Mouse (Mus musculus) CH12.LX (cell line): Measurements from ENCODE around the gene Lhfp.

Source experiments
- CHD2 ChIP-seq: IDR thresholded peaks from 2 replicates; pipeline ENCODE4 v1.6.1; 2011; ENCODE audit warnings: low read length, improper control_type of control experiment
- CTCF ChIP-seq, 2 experiments: IDR thresholded peaks in 1 of 2; conservative IDR thresholded peaks in 1 of 2; 2 replicates each; pipeline ENCODE4 v1.5.1; 2011 to 2012; ENCODE audit warnings: low read depth in 2 of 2, low read length in 2 of 2, improper control_type of control experiment in 1 of 2, inconsistent platforms in 1 of 2, mild to moderate bottlenecking in 1 of 2, moderate library complexity in 1 of 2
- MAX ChIP-seq: IDR thresholded peaks from 2 replicates; pipeline ENCODE4 v1.6.1; 2011; ENCODE audit warnings: low read length, improper control_type of control experiment
- POLR2A ChIP-seq: IDR thresholded peaks from 2 replicates; pipeline ENCODE4 v1.6.1; 2011; ENCODE audit warnings: low read depth, mild to moderate bottlenecking, improper control_type of control experiment, low read length
- SMC3 ChIP-seq: IDR thresholded peaks from 2 replicates; pipeline ENCODE4 v1.6.1; 2011; ENCODE audit warnings: low read depth, low read length, improper control_type of control experiment
- TCF12 ChIP-seq: IDR thresholded peaks from 2 replicates; pipeline ENCODE4 v1.6.1; 2014; ENCODE audit warnings: low read depth, mild to moderate bottlenecking, inconsistent platforms, low read length, improper control_type of control experiment

GRCm38 (mm10) chr3:53204348-53204984 lies 163.1 kb downstream of the Lhfp start:
- TF ChIP-seq CTCF (conservative IDR thresholded peaks at IDR 0.05 in 1 of 2, IDR thresholded peaks at IDR 0.05 in 1 of 2; ENCODE audit: low read depth in 2 of 2, low read length in 2 of 2): no peak
- no peak for TF ChIP-seq POLR2A
- no peak for TF ChIP-seq SMC3
- TF ChIP-seq CHD2: no peak
- TF ChIP-seq TCF12: no peak
- no peak for TF ChIP-seq MAX
